25 mouse cellular contexts compared by ENCODE assay signal in the genomic region with DNA sequence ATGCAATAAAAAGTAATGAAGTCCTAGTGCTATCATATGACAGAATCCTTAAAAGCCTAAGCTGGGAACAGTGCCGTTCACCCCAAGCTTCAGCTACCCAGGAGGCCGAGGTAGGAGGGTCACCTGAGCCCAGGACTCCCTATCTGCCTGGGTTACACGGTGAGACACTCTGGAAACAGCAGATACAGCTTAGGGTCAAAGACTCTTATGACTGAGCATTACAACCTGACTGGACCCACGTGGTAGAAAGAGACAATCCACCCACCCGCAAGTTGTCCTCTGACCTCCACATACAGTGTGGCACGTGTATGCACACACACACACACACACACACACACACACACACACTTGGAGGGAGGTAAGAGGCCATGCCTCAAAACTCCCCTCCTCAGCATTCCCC. TPM values are rescaled to one million over a fixed set of nuclear protein-coding genes. Genes with fewer than 3 reads are reported as not detected.
DNase-seq lines count a peak whose midpoint lies in the region; ATAC-seq and TF ChIP-seq lines count a peak whose summit lies in the region.
"Had no signal": no experiment of that assay in that cellular context is flagged by ENCODE, and none has a peak within 500 bp of the region (broad histone marks: within the 10 kb centered on the region; RNA-seq: fewer than 3 reads in every experiment).

No protein-coding gene starts in this region.

- WGBS in intestine, embryonic 16.5 days = 78% methylated on average over 6 of the region's 6 CpGs
- WGBS in intestine, embryonic 15.5 days = 78% methylated on average over 6 of the region's 6 CpGs
- 81% methylated on average over 6 of the region's 6 CpGs for WGBS in midbrain, embryonic 10.5 days
- WGBS in midbrain, embryonic 13.5 days = 90% methylated on average over 6 of the region's 6 CpGs
- 50% methylated on average over 6 of the region's 6 CpGs for WGBS in small intestine, adult 2 months
- WGBS in lung, postnatal 0 days = 62% methylated on average over 6 of the region's 6 CpGs

- H3K27ac ChIP-seq in intestine, embryonic 16.5 days (ENCODE audit: low read length) = no peak overlapping the region
- no peak overlapping the region for H3K27ac ChIP-seq in intestine, embryonic 15.5 days
- H3K27ac ChIP-seq in midbrain, embryonic 10.5 days (replicated peaks) = peak overlapping the region; percentile 46; the same call in 1 of the 2 replicates
- no peak overlapping the region for H3K27ac ChIP-seq in midbrain, embryonic 13.5 days
- H3K27ac ChIP-seq in small intestine, adult 2 months (ENCODE audit: insufficient read depth, low read depth, low read length) = 0 out of 2 replicates have a peak overlapping the region, but pooled peaks have one; percentile 14
- no peak overlapping the region for H3K27ac ChIP-seq in lung, postnatal 0 days (ENCODE audit: low read length)
- H3K27ac ChIP-seq: embryonic facial prominence, embryonic 13.5 days; embryonic facial prominence, embryonic 15.5 days; forebrain, embryonic 10.5 days; forebrain, embryonic 12.5 days had no signal

- peak; percentile 21; the same call in 1 of the 2 replicates for ATAC-seq in intestine, embryonic 16.5 days
- ATAC-seq in intestine, embryonic 15.5 days = no peak
- no peak for ATAC-seq in midbrain, embryonic 13.5 days
- no peak for ATAC-seq in lung, postnatal 0 days
- ATAC-seq: activated CD4-positive, CD25-positive, alpha-beta regulatory T cell, adult 4 months; CD4-positive, CD25-positive, alpha-beta regulatory T cell, adult 4 months; forebrain, embryonic 14.5 days; Patski had no signal

- no peak overlapping the region for H3K9ac ChIP-seq in intestine, embryonic 16.5 days (ENCODE audit: low read depth, low read length)
- H3K9ac ChIP-seq in intestine, embryonic 15.5 days = no peak overlapping the region
- no peak overlapping the region for H3K9ac ChIP-seq in midbrain, embryonic 13.5 days (replicated peaks)
- no peak overlapping the region for H3K9ac ChIP-seq in lung, postnatal 0 days (replicated peaks; ENCODE audit: low read depth)
- H3K9ac ChIP-seq: embryonic facial prominence, embryonic 13.5 days; embryonic facial prominence, embryonic 15.5 days; forebrain, embryonic 12.5 days had no signal

- no peak overlapping the region for H3K4me2 ChIP-seq in intestine, embryonic 16.5 days (ENCODE audit: low read depth, low read length)
- no peak overlapping the region for H3K4me2 ChIP-seq in intestine, embryonic 15.5 days (replicated peaks)
- H3K4me2 ChIP-seq in midbrain, embryonic 13.5 days (replicated peaks) = no peak overlapping the region
- H3K4me2 ChIP-seq in lung, postnatal 0 days (replicated peaks; ENCODE audit: low read depth, low read length) = no peak overlapping the region
- H3K4me2 ChIP-seq: embryonic facial prominence, embryonic 13.5 days; embryonic facial prominence, embryonic 15.5 days; forebrain, embryonic 12.5 days had no signal

- no peaks in the 10 kb centered on the region for H3K9me3 ChIP-seq in intestine, embryonic 16.5 days (ENCODE audit: control insufficient read depth, low read length)
- H3K9me3 ChIP-seq in intestine, embryonic 15.5 days = no peaks in the 10 kb centered on the region
- no peaks in the 10 kb centered on the region; the same call in 1 of the 2 replicates for H3K9me3 ChIP-seq in midbrain, embryonic 10.5 days (replicated peaks)
- no peaks in the 10 kb centered on the region for H3K9me3 ChIP-seq in midbrain, embryonic 13.5 days
- H3K9me3 ChIP-seq in lung, postnatal 0 days (ENCODE audit: low read length) = no peaks in the 10 kb centered on the region
- H3K9me3 ChIP-seq: embryonic facial prominence, embryonic 13.5 days; embryonic facial prominence, embryonic 15.5 days; forebrain, embryonic 12.5 days had no signal

- H3K4me3 ChIP-seq in intestine, embryonic 16.5 days (ENCODE audit: low read length) = no peak overlapping the region
- H3K4me3 ChIP-seq in intestine, embryonic 15.5 days (replicated peaks) = no peak overlapping the region
- no peak overlapping the region for H3K4me3 ChIP-seq in midbrain, embryonic 10.5 days
- no peak overlapping the region for H3K4me3 ChIP-seq in midbrain, embryonic 13.5 days (replicated peaks)
- no peak overlapping the region for H3K4me3 ChIP-seq in small intestine, adult 2 months (ENCODE audit: low read depth, low read length)
- no peak overlapping the region for H3K4me3 ChIP-seq in lung, postnatal 0 days (ENCODE audit: low read depth, low read length)
- H3K4me3 ChIP-seq: embryonic facial prominence, embryonic 13.5 days; embryonic facial prominence, embryonic 15.5 days; erythroblast, embryonic 14.5 days; forebrain, embryonic 10.5 days; forebrain, embryonic 12.5 days had no signal

- no peak for TF ChIP-seq POLR2A in small intestine, adult 2 months (IDR thresholded peaks at IDR 0.05; ENCODE audit: low read depth, low read length)

- H3K27me3 ChIP-seq in intestine, embryonic 16.5 days (replicated peaks; ENCODE audit: control insufficient read depth, insufficient read depth, low read length) = no peaks in the 10 kb centered on the region
- no peaks in the 10 kb centered on the region for H3K27me3 ChIP-seq in intestine, embryonic 15.5 days (replicated peaks)
- no peaks in the 10 kb centered on the region for H3K27me3 ChIP-seq in midbrain, embryonic 10.5 days (ENCODE audit: low read depth, poor library complexity, severe bottlenecking)
- no peaks in the 10 kb centered on the region for H3K27me3 ChIP-seq in midbrain, embryonic 13.5 days
- no peaks in the 10 kb centered on the region for H3K27me3 ChIP-seq in small intestine, adult 2 months (ENCODE audit: control insufficient read depth, insufficient read depth, low read length)
- H3K27me3 ChIP-seq in lung, postnatal 0 days (replicated peaks; ENCODE audit: insufficient read depth, low read length) = no peaks in the 10 kb centered on the region
- H3K27me3 ChIP-seq: CH12.LX; embryonic facial prominence, embryonic 13.5 days; embryonic facial prominence, embryonic 15.5 days; forebrain, embryonic 12.5 days; Patski had no signal

- DNase-seq in midbrain, embryonic 10.5 days (ENCODE audit: low spot score) = no peak
- DNase-seq in lung, postnatal 0 days (ENCODE audit: low spot score) = no peak
- DNase-seq in cerebellum, postnatal 25 days = no peak
- DNase-seq: adrenal gland, adult 8-10 months; B cell, adult 2 months; cerebellum, adult 11-12 months; cerebellum, adult 2 months; cerebellum, adult 9-10 months; cerebellum, postnatal 10 days; cerebellum, postnatal 36 days; embryo, embryonic 11 days had no signal

- no peak for TF ChIP-seq EP300 in lung, postnatal 0 days (IDR thresholded peaks at IDR 0.05)

- no peaks in the 10 kb centered on the region for H3K36me3 ChIP-seq in intestine, embryonic 16.5 days (ENCODE audit: control insufficient read depth, insufficient read depth, low read length)
- H3K36me3 ChIP-seq in intestine, embryonic 15.5 days = peaks cover 3% of the 10 kb centered on the region; the same call in 1 of the 2 replicates
- peaks cover 34% of the 10 kb centered on the region for H3K36me3 ChIP-seq in midbrain, embryonic 10.5 days
- H3K36me3 ChIP-seq in midbrain, embryonic 13.5 days = peaks cover 3% of the 10 kb centered on the region; the same call in 1 of the 2 replicates
- H3K36me3 ChIP-seq in small intestine, adult 2 months (ENCODE audit: control insufficient read depth, insufficient read depth, low read length) = peaks cover 9% of the 10 kb centered on the region
- no peaks in the 10 kb centered on the region for H3K36me3 ChIP-seq in lung, postnatal 0 days (ENCODE audit: insufficient read depth, low read length)

- H3K4me1 ChIP-seq in intestine, embryonic 16.5 days (ENCODE audit: control insufficient read depth, insufficient read depth, low read length) = peaks cover 16% of the 10 kb centered on the region
- peaks cover 7% of the 10 kb centered on the region; the same call in 1 of the 2 replicates for H3K4me1 ChIP-seq in intestine, embryonic 15.5 days (replicated peaks)
- H3K4me1 ChIP-seq in midbrain, embryonic 10.5 days = peaks cover 42% of the 10 kb centered on the region
- peaks cover 23% of the 10 kb centered on the region for H3K4me1 ChIP-seq in midbrain, embryonic 13.5 days (replicated peaks)
- peaks cover 10% of the 10 kb centered on the region; the same call in 1 of the 2 replicates for H3K4me1 ChIP-seq in small intestine, adult 2 months (ENCODE audit: control insufficient read depth, insufficient read depth, insufficient read length, low read length)
- no peaks in the 10 kb centered on the region for H3K4me1 ChIP-seq in lung, postnatal 0 days (ENCODE audit: insufficient read depth, low read depth, low read length)

- no peak for TF ChIP-seq CTCF in small intestine, adult 2 months (IDR thresholded peaks at IDR 0.05; ENCODE audit: extremely low read depth, insufficient read length, insufficient replicate concordance, low read depth, low read length)
- TF ChIP-seq CTCF in lung, postnatal 0 days (IDR thresholded peaks at IDR 0.05) = no peak

RNA-seq across cellular contexts. Expression of a gene that starts 5.6 kb away (rescaled TPM):
- polyA plus RNA-seq in intestine, embryonic 16.5 days (2015; fragmentation: Nextera tagmentation; extraction: Ambion mirVana) = 104 and 115 TPM in 2 replicates
- polyA plus RNA-seq in intestine, embryonic 15.5 days (2015; fragmentation: Nextera tagmentation; extraction: Ambion mirVana) = 98.6 and 101 TPM in 2 replicates
- 90.1 and 102 TPM in 2 replicates for polyA plus RNA-seq in midbrain, embryonic 10.5 days (2016; fragmentation: Nextera tagmentation; extraction: Ambion mirVana)
- 53.1 and 58.0 TPM in 2 replicates for polyA plus RNA-seq in midbrain, embryonic 13.5 days (2015; fragmentation: Nextera tagmentation; extraction: Ambion mirVana)
- polyA plus RNA-seq in small intestine, adult 2 months (2012; rRNA removed) = 96.9 and 124 TPM in 2 replicates
- polyA plus RNA-seq in lung, postnatal 0 days (2015; fragmentation: Nextera tagmentation; extraction: Ambion mirVana) = 79.3 and 81.1 TPM in 2 replicates

RNA-seq across cellular contexts. Expression of a gene that starts 52.0 kb away (rescaled TPM):
- polyA plus RNA-seq in intestine, embryonic 16.5 days (2015; fragmentation: Nextera tagmentation; extraction: Ambion mirVana) = 27.0 and 27.2 TPM in 2 replicates
- 29.7 and 29.9 TPM in 2 replicates for polyA plus RNA-seq in intestine, embryonic 15.5 days (2015; fragmentation: Nextera tagmentation; extraction: Ambion mirVana)
- polyA plus RNA-seq in midbrain, embryonic 10.5 days (2016; fragmentation: Nextera tagmentation; extraction: Ambion mirVana) = 33.8 and 43.2 TPM in 2 replicates
- polyA plus RNA-seq in midbrain, embryonic 13.5 days (2015; fragmentation: Nextera tagmentation; extraction: Ambion mirVana) = 51.6 and 51.9 TPM in 2 replicates
- polyA plus RNA-seq in small intestine, adult 2 months (2012; rRNA removed) = 1.7 and 2.6 TPM in 2 replicates
- polyA plus RNA-seq in lung, postnatal 0 days (2015; fragmentation: Nextera tagmentation; extraction: Ambion mirVana) = 21.2 and 23.4 TPM in 2 replicates

RNA-seq across cellular contexts. Expression of a gene that starts 59.0 kb away (rescaled TPM):
- 49.8 and 62.0 TPM in 2 replicates for polyA plus RNA-seq in intestine, embryonic 16.5 days (2015; fragmentation: Nextera tagmentation; extraction: Ambion mirVana)
- 63.0 and 67.1 TPM in 2 replicates for polyA plus RNA-seq in intestine, embryonic 15.5 days (2015; fragmentation: Nextera tagmentation; extraction: Ambion mirVana)
- 65.3 and 83.0 TPM in 2 replicates for polyA plus RNA-seq in midbrain, embryonic 10.5 days (2016; fragmentation: Nextera tagmentation; extraction: Ambion mirVana)
- polyA plus RNA-seq in midbrain, embryonic 13.5 days (2015; fragmentation: Nextera tagmentation; extraction: Ambion mirVana) = 29.2 and 29.7 TPM in 2 replicates
- polyA plus RNA-seq in small intestine, adult 2 months (2012; rRNA removed) = 5.5 and 9.9 TPM in 2 replicates
- 19.3 and 20.1 TPM in 2 replicates for polyA plus RNA-seq in lung, postnatal 0 days (2015; fragmentation: Nextera tagmentation; extraction: Ambion mirVana)

Comparison
In these comparisons a context has a peak if more than half of its experiments do, and no peak if none do; other contexts are left out.
1. H3K27ac ChIP-seq: peak in midbrain, embryonic 10.5 days (single experiment) and small intestine, adult 2 months (single experiment); none in intestine, embryonic 16.5 days (single experiment), intestine, embryonic 15.5 days (single experiment), midbrain, embryonic 13.5 days (single experiment) and lung, postnatal 0 days (single experiment).